Mouse (Mus musculus) spleen, embryonic (tissue): ENCODE measurements around the gene Nubpl.
"Not testable (repeated sequence)": the region's sequence is repeated elsewhere in the genome, so short reads cannot be mapped to it uniquely, and the experiment has no call there.

Source experiments
- CTCF ChIA-PET: fragments of 350-600 bp; sonication (Branson Sonifier 250); formaldehyde crosslinking; loops from one replicate; lab custom pipeline; 2022; lab: Charles Lee

Gene Nubpl

GRCm38 (mm10) chr12:52097650-52098070 lies at the start of gene Nubpl:
Nubpl (plus strand) TSS chr12:52097737.
- CTCF ChIA-PET = no interaction called here

- CTCF ChIA-PET = no interaction called here
Measured at GRCm38 (mm10) chr12:52049324-52049723, 48.2 kb upstream of the Nubpl start.

- CTCF ChIA-PET = not testable (repeated sequence)
Measured at GRCm38 (mm10) chr12:52079296-52079695, 18.2 kb upstream of the Nubpl start.

GRCm38 (mm10) chr12:52097049-52097649 lies 388 bp upstream of the Nubpl start:
- CTCF ChIA-PET = no interaction called here

GRCm38 (mm10) chr12:52120276-52120675 lies 22.7 kb downstream of the Nubpl start:
- CTCF ChIA-PET = no interaction called here

- CTCF ChIA-PET = no interaction called here
Measured at GRCm38 (mm10) chr12:52126407-52126806, 28.9 kb downstream of the Nubpl start.

- CTCF ChIA-PET = no interaction called here
Measured at GRCm38 (mm10) chr12:52129072-52129471, 31.5 kb downstream of the Nubpl start.

GRCm38 (mm10) chr12:52132256-52132655 lies 34.7 kb downstream of the Nubpl start:
- CTCF ChIA-PET = no interaction called here

- CTCF ChIA-PET = no interaction called here
Measured at GRCm38 (mm10) chr12:52138296-52138695, 40.8 kb downstream of the Nubpl start.

- CTCF ChIA-PET = no interaction called here
Measured at GRCm38 (mm10) chr12:52146639-52147038, 49.1 kb downstream of the Nubpl start.

GRCm38 (mm10) chr12:52149448-52149847 lies 51.9 kb downstream of the Nubpl start:
- CTCF ChIA-PET = no interaction called here

GRCm38 (mm10) chr12:52152071-52152470 lies 54.5 kb downstream of the Nubpl start:
- CTCF ChIA-PET = no interaction called here

- CTCF ChIA-PET = no interaction called here
Measured at GRCm38 (mm10) chr12:52154906-52155305, 57.4 kb downstream of the Nubpl start.

GRCm38 (mm10) chr12:52164414-52164813 lies 66.9 kb downstream of the Nubpl start:
- CTCF ChIA-PET = no interaction called here

GRCm38 (mm10) chr12:52186205-52186793 lies 88.8 kb downstream of the Nubpl start:
- CTCF ChIA-PET = no interaction called here

GRCm38 (mm10) chr12:52186963-52187590 lies 89.5 kb downstream of the Nubpl start:
- CTCF ChIA-PET = no interaction called here

- CTCF ChIA-PET = no interaction called here
Measured at GRCm38 (mm10) chr12:52198471-52198870, 100.9 kb downstream of the Nubpl start.

GRCm38 (mm10) chr12:52209121-52209610 lies 111.6 kb downstream of the Nubpl start:
- CTCF ChIA-PET = no interaction called here

- CTCF ChIA-PET = no interaction called here
Measured at GRCm38 (mm10) chr12:52211144-52211543, 113.6 kb downstream of the Nubpl start.

GRCm38 (mm10) chr12:52214837-52215236 lies 117.3 kb downstream of the Nubpl start:
- CTCF ChIA-PET = no interaction called here

- CTCF ChIA-PET = no interaction called here
Measured at GRCm38 (mm10) chr12:52224954-52225353, 127.4 kb downstream of the Nubpl start.

- CTCF ChIA-PET = no interaction called here
Measured at GRCm38 (mm10) chr12:52228746-52229145, 131.2 kb downstream of the Nubpl start.

GRCm38 (mm10) chr12:52231929-52232328 lies 134.4 kb downstream of the Nubpl start:
- CTCF ChIA-PET = not testable (repeated sequence)
